Mouse (Mus musculus): ENCODE results near the gene Tmod4.
A peak's percentile ranks its signal among the peaks of the same experiment; 100 is the strongest.

Gene Tmod4

GRCm38 (mm10) chr3:95136336-95136735, 12.1 kb downstream of the Tmod4 start:
- no peak for DNase-seq (ENCODE audit: low spot score)

GRCm38 (mm10) chr3:95139586-95140288, 15.5 kb downstream of the Tmod4 start:
- DNase-seq (ENCODE audit: low spot score) = no peak

GRCm38 (mm10) chr3:95140289-95140595, 16.0 kb downstream of the Tmod4 start:
- DNase-seq (ENCODE audit: low spot score) = no peak

- DNase-seq (ENCODE audit: low spot score) = no peak
Observed at GRCm38 (mm10) chr3:95140795-95141194, 16.5 kb downstream of the Tmod4 start.

- DNase-seq (ENCODE audit: low spot score) = no peak
Observed at GRCm38 (mm10) chr3:95141474-95141873, 17.2 kb downstream of the Tmod4 start.

- no peak for DNase-seq (ENCODE audit: low spot score)
Observed at GRCm38 (mm10) chr3:95141952-95142616, 17.8 kb downstream of the Tmod4 start, which contains the start of gene Tnfaip8l2. Gene Tnfaip8l2 (minus strand): TSS chr3:95142360.

- peak; percentile 87 for DNase-seq (ENCODE audit: low spot score)
Observed at GRCm38 (mm10) chr3:95142617-95143011, 18.3 kb downstream of the Tmod4 start.

- no peak for DNase-seq (ENCODE audit: low spot score)
Observed at GRCm38 (mm10) chr3:95147924-95148323, 23.6 kb downstream of the Tmod4 start.

- DNase-seq (ENCODE audit: low spot score) = no peak
Observed at GRCm38 (mm10) chr3:95153874-95154273, 29.6 kb downstream of the Tmod4 start.

GRCm38 (mm10) chr3:95159511-95159986, 35.3 kb downstream of the Tmod4 start:
- DNase-seq (ENCODE audit: low spot score) = no peak

GRCm38 (mm10) chr3:95159987-95160963, 36.0 kb downstream of the Tmod4 start, which contains the start of gene Sema6c:
Gene Sema6c (plus strand): TSS chr3:95160457.
- peak; percentile 74 for DNase-seq (ENCODE audit: low spot score)

- no peak for DNase-seq (ENCODE audit: low spot score)
Observed at GRCm38 (mm10) chr3:95161041-95161551, 36.8 kb downstream of the Tmod4 start.

GRCm38 (mm10) chr3:95161618-95162344, 37.5 kb downstream of the Tmod4 start:
- DNase-seq (ENCODE audit: low spot score) = no peak

- DNase-seq (ENCODE audit: low spot score) = no peak
Observed at GRCm38 (mm10) chr3:95162345-95162628, 38.0 kb downstream of the Tmod4 start.

- no peak for DNase-seq (ENCODE audit: low spot score)
Observed at GRCm38 (mm10) chr3:95163419-95164255, 39.4 kb downstream of the Tmod4 start.

GRCm38 (mm10) chr3:95164256-95164550, 39.9 kb downstream of the Tmod4 start:
- DNase-seq (ENCODE audit: low spot score) = no peak

GRCm38 (mm10) chr3:95164840-95165239, 40.6 kb downstream of the Tmod4 start:
- no peak for DNase-seq (ENCODE audit: low spot score)

GRCm38 (mm10) chr3:95169996-95170395, 45.7 kb downstream of the Tmod4 start:
- DNase-seq (ENCODE audit: low spot score) = no peak

- DNase-seq (ENCODE audit: low spot score) = no peak
Observed at GRCm38 (mm10) chr3:95171105-95171504, 46.8 kb downstream of the Tmod4 start.

- no peak for DNase-seq (ENCODE audit: low spot score)
Observed at GRCm38 (mm10) chr3:95172526-95173255, 48.4 kb downstream of the Tmod4 start.
